ENCODE assay signal across 18 mouse cellular contexts in genomic region chr13:34111019-34111418, GRCm38 (mm10). TPM values are rescaled to one million over a fixed set of nuclear protein-coding genes. Genes with fewer than 3 reads are reported as not detected.
DNase-seq lines count a peak whose midpoint lies in the region; ATAC-seq and TF ChIP-seq lines count a peak whose summit lies in the region.
"Had no signal": no experiment of that assay in that cellular context is flagged by ENCODE, and none has a peak within 500 bp of the region (broad histone marks: within the 10 kb centered on the region; RNA-seq: fewer than 3 reads in every experiment).

No protein-coding gene starts in this region.

- peak overlapping the region; percentile 60; the same call in 1 of the 2 replicates for H3K27ac ChIP-seq in ES-E14 (ENCODE audit: insufficient read depth, low read depth, low read length, poor library complexity, severe bottlenecking)
- peak overlapping the region; percentile 70 for H3K27ac ChIP-seq in kidney, postnatal 0 days
- H3K27ac ChIP-seq in hindbrain, embryonic 12.5 days, result no peak overlapping the region

- intact Hi-C loops in left cerebral cortex, postnatal 10 days (cut with DNase I), result no loop called here

- 24% methylated on average over 5 of the region's 5 CpGs for WGBS in kidney, postnatal 0 days
- WGBS in hindbrain, embryonic 12.5 days, result 71% methylated on average over 5 of the region's 5 CpGs

- in situ Hi-C loops in ES-E14 (cut with MboI; ENCODE audit: low sequenced_read_pairs in 2 of 2, unreplicated experiment in 2 of 2), result no loop called here

- H3K27me3 ChIP-seq in kidney, postnatal 0 days (ENCODE audit: insufficient read depth, low read length), result no peaks in the 10 kb centered on the region
- H3K27me3 ChIP-seq in myocyte (ENCODE audit: control insufficient read depth, insufficient read depth, insufficient read length), result no peaks in the 10 kb centered on the region
- no peaks in the 10 kb centered on the region for H3K27me3 ChIP-seq in hindbrain, embryonic 12.5 days

- H3K9me3 ChIP-seq in ES-E14 (ENCODE audit: control insufficient read depth, insufficient read depth, low read depth, low read length), result no peaks in the 10 kb centered on the region
- no peaks in the 10 kb centered on the region for H3K9me3 ChIP-seq in kidney, postnatal 0 days (replicated peaks; ENCODE audit: low read length)
- no peaks in the 10 kb centered on the region for H3K9me3 ChIP-seq in hindbrain, embryonic 12.5 days (replicated peaks)
- H3K9me3 ChIP-seq: G1E had no signal

- peaks cover 9 to 25% of the 10 kb centered on the region in 2 experiments for H3K4me1 ChIP-seq in ES-E14 (ENCODE audit: control insufficient read depth in 2 of 2, insufficient read depth in 2 of 2, low read length in 2 of 2, poor library complexity in 1 of 2)
- no peaks in the 10 kb centered on the region for H3K4me1 ChIP-seq in kidney, postnatal 0 days (replicated peaks; ENCODE audit: insufficient read depth, low read length)
- peaks cover 6% of the 10 kb centered on the region; the same call in 1 of the 2 replicates for H3K4me1 ChIP-seq in hindbrain, embryonic 12.5 days

- DNase-seq in kidney, adult 18-20 months, result peak; percentile 40
- DNase-seq in kidney, adult 9 months, result no peak
- no peak for DNase-seq in ES-E14 (ENCODE audit: low read depth, low spot score)
- DNase-seq in kidney, postnatal 0 days (ENCODE audit: low spot score), result no peak
- DNase-seq in left cerebral cortex, postnatal 10 days (ENCODE audit: extremely low spot score in 1 of 2, low spot score in 2 of 2), result no peak
- DNase-seq: adrenal gland, postnatal 10 days; cerebellum, postnatal 25 days; gastrocnemius, postnatal 36 days; liver, postnatal 0 days; lung, postnatal 14 days; midbrain, embryonic 14.5 days; right cerebral cortex, postnatal 14 days; spleen, adult 18-20 months had no signal

- H3K79me2 ChIP-seq in myocyte (ENCODE audit: control insufficient read depth, insufficient read depth), result no peaks in the 10 kb centered on the region

- H3ac ChIP-seq in myocyte (ENCODE audit: control insufficient read depth, insufficient read length), result no peak overlapping the region

- H3K4me3 ChIP-seq in ES-E14 (ENCODE audit: insufficient read depth in 1 of 2, low read depth in 1 of 2, low read length in 2 of 2, poor library complexity in 1 of 2, severe bottlenecking in 1 of 2), result no peak overlapping the region
- H3K4me3 ChIP-seq in kidney, postnatal 0 days (replicated peaks; ENCODE audit: low read depth, low read length), result no peak overlapping the region
- no peak overlapping the region for H3K4me3 ChIP-seq in myocyte
- H3K4me3 ChIP-seq in hindbrain, embryonic 12.5 days, result no peak overlapping the region

- no peak overlapping the region for H3K4me2 ChIP-seq in kidney, postnatal 0 days (ENCODE audit: low read length)
- H3K4me2 ChIP-seq in myocyte (ENCODE audit: low read depth), result peak overlapping the region; percentile 51
- H3K4me2 ChIP-seq in hindbrain, embryonic 12.5 days (replicated peaks), result no peak overlapping the region

- H3K36me3 ChIP-seq in ES-E14 (ENCODE audit: control insufficient read depth, insufficient read depth, low read length, poor library complexity, severe bottlenecking) (no peaks in the 10 kb centered on the region), myocyte (ENCODE audit: control insufficient read depth, insufficient read depth) (no peaks in the 10 kb centered on the region)
- no peaks in the 10 kb centered on the region for H3K36me3 ChIP-seq in kidney, postnatal 0 days (ENCODE audit: insufficient read depth, low read length)
- no peaks in the 10 kb centered on the region for H3K36me3 ChIP-seq in hindbrain, embryonic 12.5 days
- H3K36me3 ChIP-seq: G1E had no signal

- ATAC-seq in kidney, postnatal 0 days (replicated peaks; ENCODE audit: low FRiP score, low read depth), result no peak
- no peak for ATAC-seq in hindbrain, embryonic 12.5 days (ENCODE audit: low FRiP score)
- ATAC-seq: activated CD4-positive, CD25-positive, alpha-beta regulatory T cell, adult 4 months; liver, postnatal 0 days had no signal

- H3K9ac ChIP-seq in ES-E14 (ENCODE audit: insufficient read depth, low read depth, low read length, poor library complexity, severe bottlenecking), result no peak overlapping the region
- no peak overlapping the region for H3K9ac ChIP-seq in kidney, postnatal 0 days (ENCODE audit: low read depth, low read length)
- H3K9ac ChIP-seq in hindbrain, embryonic 12.5 days, result no peak overlapping the region
- H3K9ac ChIP-seq: liver, postnatal 0 days had no signal

- TF ChIP-seq CTCF in kidney, postnatal 0 days (IDR thresholded peaks at IDR 0.05; ENCODE audit: low read depth), result no peak

- no peak for TF ChIP-seq POLR2A in myocyte (IDR thresholded peaks at IDR 0.05; ENCODE audit: insufficient read length, low read depth)

TF ChIP-seq in ES-E14, 5 proteins besides CTCF, POLR2A, EP300 and RAD21:
- no peak for TF ChIP-seq MAFK (IDR thresholded peaks at IDR 0.05; ENCODE audit: insufficient read depth, low read depth, low read length)
- TF ChIP-seq ZNF384 (IDR thresholded peaks at IDR 0.05; ENCODE audit: low read depth, low read length), result no peak
- no peak for TF ChIP-seq CHD2 (IDR thresholded peaks at IDR 0.05; ENCODE audit: low read depth, low read length)
- no peak for TF ChIP-seq ZC3H11A (IDR thresholded peaks at IDR 0.05; ENCODE audit: borderline replicate concordance, low read depth, low read length)
TF ChIP-seq in ES-E14: peak in this region for 0.

TF ChIP-seq in myocyte, 11 proteins besides CTCF, POLR2A, EP300 and RAD21:
- TF ChIP-seq SRF (IDR thresholded peaks at IDR 0.05; ENCODE audit: control insufficient read depth, insufficient read length, low read depth) (no peak), TCF3 (IDR thresholded peaks at IDR 0.05; ENCODE audit: insufficient read length, low read depth) (peak; percentile 72), USF1 (IDR thresholded peaks at IDR 0.05; ENCODE audit: low read depth) (peak; percentile 24), POLR2AphosphoS2 (IDR thresholded peaks at IDR 0.05; ENCODE audit: insufficient read length, low read depth) (no peak), MYOG (IDR thresholded peaks at IDR 0.05; ENCODE audit: control insufficient read depth in 1 of 3, insufficient read depth in 1 of 3, insufficient read length in 2 of 3, low read depth in 2 of 3) (peak; percentile 77 to 98 (median 97)), MYOD1 (IDR thresholded peaks at IDR 0.05; ENCODE audit: control insufficient read depth in 1 of 3, insufficient read length in 2 of 3, low read depth in 2 of 3) (peak; percentile 79 to 96 (median 93)), E2F4 (IDR thresholded peaks at IDR 0.05; ENCODE audit: insufficient read depth) (no peak), MAX (IDR thresholded peaks at IDR 0.05; ENCODE audit: low read depth) (no peak), REST (IDR thresholded peaks at IDR 0.05; ENCODE audit: insufficient read depth, insufficient read length) (no peak), TCF12 (IDR thresholded peaks at IDR 0.05; ENCODE audit: insufficient read depth, poor library complexity, severe bottlenecking) (peak; percentile 91), CEBPB (IDR thresholded peaks at IDR 0.05; ENCODE audit: insufficient read depth, poor library complexity, severe bottlenecking) (peak; percentile 15; the same call in 1 of the 2 replicates)

RNA-seq across cellular contexts. Expression of gene Tubb2b, which starts 19.2 kb away (rescaled TPM):
- 122 and 139 TPM in 2 replicates for total RNA-seq in ES-E14 (2012; rRNA removed)
- polyA plus RNA-seq in kidney, postnatal 0 days (2015; fragmentation: Nextera tagmentation; extraction: Ambion mirVana), result 24.8 and 28.0 TPM in 2 replicates
- 438 TPM for polyA plus RNA-seq in myocyte (2012; fragmentation: generic; extraction: Trizol)
- total RNA-seq in left cerebral cortex, postnatal 10 days (2021), result 1,000 to 10,000 TPM; 1,287 to 1,419 TPM
- 363 and 373 TPM in 2 replicates for polyA plus RNA-seq in hindbrain, embryonic 12.5 days (2016; fragmentation: Nextera tagmentation; extraction: Ambion mirVana)
- total RNA-seq: liver, adult 2 months had no signal

RNA-seq across cellular contexts. Expression of gene Tubb2a, which starts 33.2 kb away (rescaled TPM):
- 35.6 and 62.2 TPM in 2 replicates for total RNA-seq in ES-E14 (2012; rRNA removed)
- 169 and 170 TPM in 2 replicates for polyA plus RNA-seq in kidney, postnatal 0 days (2015; fragmentation: Nextera tagmentation; extraction: Ambion mirVana)
- 550 TPM for polyA plus RNA-seq in myocyte (2012; fragmentation: generic; extraction: Trizol)
- total RNA-seq in left cerebral cortex, postnatal 10 days (2021), result 1,000 to 10,000 TPM; 2,795 to 2,863 TPM
- polyA plus RNA-seq in hindbrain, embryonic 12.5 days (2016; fragmentation: Nextera tagmentation; extraction: Ambion mirVana), result 785 and 845 TPM in 2 replicates

RNA-seq across cellular contexts. Expression of gene Psmg4, which starts 51.7 kb away (rescaled TPM):
- 80.1 and 99.8 TPM in 2 replicates for total RNA-seq in ES-E14 (2012; rRNA removed)
- polyA plus RNA-seq in kidney, postnatal 0 days (2015; fragmentation: Nextera tagmentation; extraction: Ambion mirVana), result 110 and 117 TPM in 2 replicates
- polyA plus RNA-seq in myocyte (2012; fragmentation: generic; extraction: Trizol), result 176 TPM
- total RNA-seq in left cerebral cortex, postnatal 10 days (2021), result 10 to 100 TPM; 29.5 to 30.0 TPM
- 80.5 and 93.8 TPM in 2 replicates for polyA plus RNA-seq in hindbrain, embryonic 12.5 days (2016; fragmentation: Nextera tagmentation; extraction: Ambion mirVana)

Comparison
In these comparisons a context has a peak if more than half of its experiments do, and no peak if none do; other contexts are left out.
1. RNA of gene Tubb2b, which starts 19.2 kb away (polyA plus RNA-seq): 438 TPM in myocyte (single experiment) and 363 to 373 TPM in hindbrain, embryonic 12.5 days; 24.8 to 28.0 TPM in kidney, postnatal 0 days; every median in the first group is over 10 times any median in the second.